Mouse (Mus musculus) adrenal gland, postnatal 25 days (tissue): ENCODE results near the gene Rpusd4. TPM values are rescaled to one million over a fixed set of nuclear protein-coding genes. Genes with fewer than 3 reads are reported as not detected.
A peak's percentile ranks its signal among the peaks of the same experiment; 100 is the strongest.

Experiments
- DNase-seq: peaks from one replicate; pipeline ENCODE4 v3.0.0; 2021; ENCODE audit warnings: mixed read lengths
- total RNA-seq: library from RNA; stranded (reverse); gene quantifications from 2 replicates; pipeline ENCODE4 v1.2.3, GENCODE M21; 2021

Gene Rpusd4
- total RNA-seq, 1 experiment from 2014 or later: 18.1 TPM

- DNase-seq: no peak
These were observed 18.7 kb downstream of the Rpusd4 start for GRCm38 (mm10) chr9:35286351-35286750.

DNA sequence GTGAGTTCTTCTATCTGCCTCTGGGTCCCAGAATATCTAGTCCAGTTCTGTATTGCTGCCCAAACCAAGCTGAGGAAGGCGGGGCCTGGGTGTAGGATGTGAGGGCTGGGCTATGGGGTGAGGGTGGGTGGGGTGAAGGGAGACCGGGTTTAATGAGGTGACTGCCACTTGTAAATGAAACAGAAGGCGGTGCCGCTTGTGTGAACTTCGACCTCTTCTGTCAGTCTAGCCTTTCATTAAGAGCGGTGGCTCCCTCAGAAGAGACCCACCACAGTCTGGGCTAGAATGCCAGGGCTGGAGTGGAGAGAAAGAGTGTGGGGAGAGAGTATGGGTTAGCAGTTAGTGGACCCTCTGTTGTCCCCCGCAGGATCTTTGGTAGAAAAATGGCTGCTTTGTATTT, 22.3 kb downstream of the Rpusd4 start:
- no peak for DNase-seq

DNA sequence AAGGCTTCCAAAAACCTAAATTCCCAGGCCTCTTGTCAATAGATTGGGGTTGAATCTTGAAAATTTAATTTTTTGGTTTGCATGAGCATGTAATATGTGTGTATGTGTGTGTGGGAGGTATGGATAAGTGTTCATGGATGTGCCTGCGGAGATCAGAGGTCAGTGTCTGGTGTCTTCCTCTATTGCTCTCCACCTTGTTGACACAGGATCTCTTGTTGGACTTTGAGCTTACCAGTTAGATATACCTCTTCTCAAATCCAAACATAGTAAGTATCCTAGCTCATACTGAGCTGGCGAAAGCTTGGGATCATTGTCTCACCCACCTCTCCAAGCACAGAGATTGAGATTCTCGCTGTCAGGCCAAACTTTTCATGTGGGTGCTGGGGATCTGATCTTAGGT, 22.8 kb downstream of the Rpusd4 start:
- DNase-seq: no peak

DNA sequence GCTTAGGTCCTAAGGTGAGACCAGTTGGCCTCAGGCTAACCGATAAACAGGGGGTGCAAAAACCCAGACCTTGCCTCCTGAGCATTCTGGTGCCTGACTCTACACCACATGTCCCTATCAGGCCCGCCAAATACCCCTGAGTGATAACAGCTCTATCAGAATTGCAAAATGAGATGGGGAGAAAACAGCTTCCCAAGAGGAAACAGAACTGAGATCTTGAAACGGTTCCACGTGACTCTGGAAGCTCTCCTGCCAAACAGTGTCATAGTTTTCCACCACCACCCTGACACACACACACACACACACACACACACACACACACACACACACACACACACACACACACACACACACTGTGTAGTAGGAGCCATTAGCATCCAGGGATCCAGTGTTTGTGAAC, 23.3 kb downstream of the Rpusd4 start:
- DNase-seq: no peak

GRCm38 (mm10) chr9:35293465-35293864, 25.8 kb downstream of the Rpusd4 start:
- DNase-seq: no peak

DNA sequence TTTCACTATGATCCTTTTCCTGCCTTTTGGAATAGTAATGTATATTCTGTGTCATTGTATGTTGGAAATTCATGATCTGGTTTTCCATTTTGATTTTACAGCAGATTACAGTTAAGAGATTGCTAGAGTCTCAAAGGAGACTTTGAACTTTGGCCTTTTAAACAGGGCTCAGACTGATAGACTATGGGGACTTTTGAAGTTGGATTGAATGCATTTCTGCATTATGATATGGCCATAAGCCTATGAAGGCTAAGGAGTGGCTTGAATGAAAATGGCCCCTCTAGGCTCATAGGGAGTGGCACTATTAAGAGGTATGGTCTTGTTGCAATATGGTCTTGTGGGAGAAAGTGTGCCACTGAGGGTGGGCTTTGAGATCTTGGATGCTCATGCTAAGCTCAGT, 30.1 kb downstream of the Rpusd4 start:
- no peak for DNase-seq

DNA sequence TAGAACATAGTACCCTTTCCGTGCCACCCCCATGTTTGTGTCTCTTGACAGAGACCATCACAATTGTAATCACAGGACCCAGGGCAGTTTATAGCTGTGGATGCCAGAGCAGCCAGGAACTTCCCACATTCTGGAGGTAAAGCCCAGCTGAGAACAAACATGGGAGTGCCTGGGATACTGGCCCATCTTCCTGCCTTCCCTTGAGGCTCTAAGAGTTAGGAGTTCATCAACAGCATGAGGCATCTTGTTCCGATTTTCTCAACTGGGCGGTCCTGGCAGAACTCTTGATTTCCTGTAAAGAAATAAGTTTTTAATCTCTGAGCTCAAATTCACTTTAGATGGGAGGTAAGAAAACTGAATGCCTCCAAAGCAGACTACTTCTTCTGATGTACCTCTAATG, 34.5 kb downstream of the Rpusd4 start:
- DNase-seq: no peak

GRCm38 (mm10) chr9:35307461-35307860, 39.8 kb downstream of the Rpusd4 start:
- DNase-seq: no peak

GRCm38 (mm10) chr9:35310377-35310776, 42.7 kb downstream of the Rpusd4 start:
- DNase-seq: no peak

- peak; percentile 17 for DNase-seq
These were observed 44.9 kb downstream of the Rpusd4 start for GRCm38 (mm10) chr9:35312516-35312915.

GRCm38 (mm10) chr9:35313601-35314000, 45.9 kb downstream of the Rpusd4 start:
- DNase-seq: no peak

DNA sequence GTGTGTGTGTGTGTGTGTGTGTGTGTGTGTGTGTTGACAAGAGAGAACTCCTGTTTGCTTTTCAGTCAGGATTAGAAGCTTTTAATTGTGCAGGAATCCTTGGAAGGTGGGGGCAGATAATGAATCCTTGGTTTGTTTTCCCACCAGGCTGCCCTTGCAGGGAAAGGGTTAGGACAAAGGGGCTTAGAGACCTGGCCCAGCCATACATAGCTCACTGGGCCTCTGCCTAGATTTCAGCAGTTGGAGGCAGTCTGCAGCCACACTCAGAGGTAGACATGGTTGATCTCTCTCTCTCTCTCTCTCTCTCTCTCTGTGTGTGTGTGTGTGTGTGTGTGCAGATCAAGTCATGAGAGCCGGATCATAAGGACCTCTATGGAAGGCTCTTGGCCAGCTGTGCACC, 46.6 kb downstream of the Rpusd4 start:
- DNase-seq: no peak

DNA sequence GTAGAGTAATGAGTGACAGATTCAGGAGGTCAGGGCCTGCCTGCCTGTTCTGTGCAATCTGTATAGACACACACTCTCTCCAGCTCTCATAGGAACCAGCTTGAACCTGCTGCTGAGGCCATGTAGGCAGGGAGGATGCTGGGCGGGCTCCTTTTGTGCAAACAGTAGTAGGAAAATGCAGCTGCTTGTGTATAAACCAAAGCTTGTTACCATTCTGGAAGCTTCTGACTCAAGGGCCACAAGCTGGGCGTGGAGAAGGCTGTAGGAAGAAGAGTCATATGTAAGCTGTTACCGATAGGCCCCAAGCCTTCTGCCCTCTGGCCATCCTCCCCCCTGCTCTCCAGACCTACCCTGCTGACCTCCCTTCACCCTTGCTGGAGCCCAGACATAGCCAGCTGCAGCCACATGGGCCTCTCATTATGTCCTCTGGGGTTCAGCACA, 49.1 kb downstream of the Rpusd4 start:
- DNase-seq: no peak

GRCm38 (mm10) chr9:35317233-35317980, 49.7 kb downstream of the Rpusd4 start:
- DNase-seq: no peak

- DNase-seq: peak; percentile 40
These were observed 51.0 kb downstream of the Rpusd4 start for GRCm38 (mm10) chr9:35318537-35319172.

- no peak for DNase-seq
These were observed 52.6 kb downstream of the Rpusd4 start for GRCm38 (mm10) chr9:35320288-35320687.

- no peak for DNase-seq
These were observed 56.3 kb downstream of the Rpusd4 start for GRCm38 (mm10) chr9:35323974-35324373.

DNA sequence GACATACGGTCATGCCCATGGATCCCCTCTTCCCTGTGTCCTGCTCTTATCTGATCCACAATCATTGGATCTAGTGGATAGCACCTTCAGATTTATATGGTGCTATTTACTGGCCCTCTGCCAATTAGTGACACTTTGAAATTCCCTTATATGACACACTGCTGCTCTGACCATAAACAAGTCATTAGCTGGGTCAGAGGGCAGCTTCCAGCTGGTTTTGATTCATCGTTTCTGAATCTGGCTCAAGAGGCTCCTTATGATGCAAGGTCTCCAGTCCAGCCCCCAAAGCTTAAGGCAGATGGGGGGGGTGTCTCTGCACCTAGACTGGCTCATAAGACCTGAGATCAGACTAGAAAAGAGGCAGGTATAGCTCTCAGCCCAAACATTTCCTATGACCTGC, 56.9 kb downstream of the Rpusd4 start:
- no peak for DNase-seq

DNA sequence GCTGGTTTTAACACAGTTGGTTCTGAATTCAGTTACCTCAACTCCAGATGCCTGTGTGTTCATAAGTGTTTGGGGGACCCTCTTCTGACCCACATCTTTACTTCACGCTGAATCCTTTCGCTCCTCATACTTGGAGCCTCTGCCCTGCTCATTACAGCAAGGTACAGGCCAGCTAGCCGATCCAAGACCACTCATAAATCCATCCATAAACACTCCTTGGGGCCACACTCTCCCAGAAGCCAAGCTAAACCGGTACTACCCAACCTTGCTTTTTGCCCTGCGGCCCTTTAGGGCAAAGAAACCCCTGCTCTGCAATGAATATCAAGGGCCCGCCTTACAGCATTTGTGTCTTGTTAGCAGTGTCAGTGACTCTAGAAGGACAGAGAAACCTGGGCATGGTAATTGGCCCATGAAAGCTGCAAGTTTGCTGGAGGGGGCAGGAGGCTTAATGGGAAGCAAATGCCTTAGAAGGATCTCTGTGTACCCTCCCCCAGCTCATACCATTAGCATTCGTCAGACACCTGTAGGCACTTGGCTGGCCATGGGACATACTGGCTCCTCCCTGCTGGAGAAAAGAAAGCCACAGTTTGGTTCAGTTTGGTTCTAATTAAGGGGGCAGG, 59.1 kb downstream of the Rpusd4 start:
- DNase-seq: no peak
